Mouse (Mus musculus) Patski (cell line): ENCODE data around the gene Phc1. TPM values are rescaled to one million over a fixed set of nuclear protein-coding genes. Genes with fewer than 3 reads are reported as not detected.

Experiments used
- ATAC-seq: fragments of 100-300 bp; one replicate; pipeline ENCODE4 v1.8.0; 2021
- CTCF ChIA-PET: fragments of 350-600 bp; sonication (Branson Sonifier 250); formaldehyde crosslinking; loops from one replicate; lab custom pipeline; 2022; ENCODE audit warnings: inconsistent platforms; lab: Charles Lee
- POLR2A ChIA-PET: fragments of 350-600 bp; sonication (Branson Sonifier 250); formaldehyde crosslinking; loops from one replicate; lab custom pipeline; 2022; ENCODE audit warnings: antibody characterized with exemption, inconsistent platforms; lab: Charles Lee
- DNase-seq: peaks from one replicate; pipeline ENCODE4 v3.0.0-alpha.2; 2011; ENCODE audit warnings: low read depth, low spot score
- H3K27me3 ChIP-seq: fragments of 371-371 bp; one replicate; pipeline ENCODE4 v1.5.1; 2021
- CTCF ChIP-seq: fragments of 100-300 bp; IDR thresholded peaks from one replicate; pipeline ENCODE4 v1.5.1; 2021
- in situ Hi-C: fragments of 300-500 bp; cut with MboI; formaldehyde crosslinking; loops from 3 replicates; pipeline ENCODE4 v1.11.1; 2018; ENCODE audit warnings: low pct_unique_long_range_greater_than_20kb, mixed read lengths
- polyA plus RNA-seq: library from polyadenylated mRNA; unstranded; gene quantifications from one replicate; pipeline ENCODE4 v1.2.3, GENCODE M21; 2021

Gene Phc1
- polyA plus RNA-seq, 1 experiment from 2014 or later, result 41.7 TPM

- ATAC-seq (no peak), DNase-seq (no peak)
- POLR2A ChIA-PET, result no interaction called here
- no peak for TF ChIP-seq CTCF
- H3K27me3 ChIP-seq, result peaks cover 7% of the 10 kb centered on the region
- CTCF ChIA-PET, result no interaction called here
- in situ Hi-C loops, result no loop called here
Observed at GRCm38 (mm10) chr6:122289313-122289712, 51.0 kb downstream of the Phc1 start.

- in situ Hi-C loops, result no loop called here
- no peak for DNase-seq
- ChIA-PET POLR2A (no interaction called here), CTCF (no interaction called here)
- peaks cover 6% of the 10 kb centered on the region for H3K27me3 ChIP-seq
- ATAC-seq, result no peak
- TF ChIP-seq CTCF, result peak; percentile 13
Observed at GRCm38 (mm10) chr6:122288263-122288662, 52.1 kb downstream of the Phc1 start.

- in situ Hi-C loops, result no loop called here
- no peak for TF ChIP-seq CTCF
Observed at GRCm38 (mm10) chr6:122284823-122285222, 55.5 kb downstream of the Phc1 start.

GRCm38 (mm10) chr6:122284304-122284703 is 56.1 kb downstream of the Phc1 start:
- H3K27me3 ChIP-seq, result peaks cover 18% of the 10 kb centered on the region
- in situ Hi-C loops, result no loop called here
- TF ChIP-seq CTCF, result no peak
- ATAC-seq (no peak), DNase-seq (no peak)
- POLR2A ChIA-PET, result no interaction called here
- CTCF ChIA-PET, result no interaction called here

More at GRCm38 (mm10) chr6:122284823-122285222, 55.5 kb downstream of the Phc1 start:
- ATAC-seq (no peak), DNase-seq (no peak)
- H3K27me3 ChIP-seq, result peaks cover 18% of the 10 kb centered on the region
- POLR2A ChIA-PET, result no interaction called here
- CTCF ChIA-PET, result no interaction called here

- in situ Hi-C loops, result no loop called here
- ChIA-PET CTCF (no interaction called here), POLR2A (no interaction called here)
- H3K27me3 ChIP-seq, result peaks cover 20% of the 10 kb centered on the region
- DNase-seq (no peak), ATAC-seq (no peak)
- TF ChIP-seq CTCF, result no peak
Observed at GRCm38 (mm10) chr6:122283429-122283828, 56.9 kb downstream of the Phc1 start.

GRCm38 (mm10) chr6:122282782-122283181 is 57.6 kb downstream of the Phc1 start, which contains the start of gene Klrg1:
Gene Klrg1, minus strand, starts transcription at chr6:122282882.
- no peak for TF ChIP-seq CTCF
- H3K27me3 ChIP-seq, result peaks cover 26% of the 10 kb centered on the region
- in situ Hi-C loops, result no loop called here
- ChIA-PET POLR2A (no interaction called here), CTCF (no interaction called here)
- no peak for DNase-seq
- no peak for ATAC-seq

GRCm38 (mm10) chr6:122276565-122276964 is 63.8 kb downstream of the Phc1 start:
- POLR2A ChIA-PET, result no interaction called here
- CTCF ChIA-PET, result interaction anchor here (1.2 kb wide), 1 partner anchor 18 kb away, joined by 4 read pairs; no protein-coding TSS in a partner anchor
- ATAC-seq (no peak), DNase-seq (no peak)
- no peak for TF ChIP-seq CTCF
- in situ Hi-C loops, result no loop called here
- peaks cover 28% of the 10 kb centered on the region for H3K27me3 ChIP-seq

GRCm38 (mm10) chr6:122274546-122274945 is 65.8 kb downstream of the Phc1 start:
- DNase-seq, result no peak
- in situ Hi-C loops, result no loop called here
- ChIA-PET POLR2A (interaction anchor here (0.7 kb wide), 1 partner anchor 1790 kb away, joined by 4 read pairs; no protein-coding TSS in a partner anchor), CTCF (interaction anchor here (1.3 kb wide), 1 partner anchor 17 kb away, joined by 3 read pairs; no protein-coding TSS in a partner anchor)
- peaks cover 23% of the 10 kb centered on the region for H3K27me3 ChIP-seq
- ATAC-seq, result no peak
- no peak for TF ChIP-seq CTCF

- in situ Hi-C loops, result no loop called here
- POLR2A ChIA-PET, result no interaction called here
Observed at GRCm38 (mm10) chr6:122270152-122270551, 70.2 kb downstream of the Phc1 start.

GRCm38 (mm10) chr6:122269170-122269569 is 71.2 kb downstream of the Phc1 start:
- no peak for DNase-seq
- in situ Hi-C loops, result no loop called here
- no peak for TF ChIP-seq CTCF
- CTCF ChIA-PET, result interaction anchor here (0.7 kb wide), 1 partner anchor 9 kb away, joined by 3 read pairs; no protein-coding TSS in a partner anchor
- POLR2A ChIA-PET, result no interaction called here
- ATAC-seq, result no peak
- H3K27me3 ChIP-seq, result peaks cover 12% of the 10 kb centered on the region

More at GRCm38 (mm10) chr6:122270152-122270551, 70.2 kb downstream of the Phc1 start:
- no peak for ATAC-seq
- peaks cover 12% of the 10 kb centered on the region for H3K27me3 ChIP-seq
- CTCF ChIA-PET, result no interaction called here
- no peak for TF ChIP-seq CTCF
- DNase-seq, result no peak

GRCm38 (mm10) chr6:122268561-122268960 is 71.8 kb downstream of the Phc1 start:
- POLR2A ChIA-PET, result no interaction called here
- ATAC-seq (no peak), DNase-seq (no peak)
- no peak for TF ChIP-seq CTCF
- in situ Hi-C loops, result no loop called here
- CTCF ChIA-PET, result interaction anchor here (0.7 kb wide), 1 partner anchor 10 kb away, joined by 3 read pairs; no protein-coding TSS in a partner anchor
- peaks cover 12% of the 10 kb centered on the region for H3K27me3 ChIP-seq

Other genes starting within 250 kb of the Phc1 start
- gene Klrg1, start 57.7 kb downstream of the Phc1 start, polyA plus RNA-seq, result not detected
- 187 TPM for gene M6pr, start 31.8 kb downstream of the Phc1 start, polyA plus RNA-seq
- not detected for gene Rimklb, start 158.2 kb upstream of the Phc1 start, polyA plus RNA-seq
- not detected for gene Mfap5, start 165.3 kb upstream of the Phc1 start, polyA plus RNA-seq
- not detected for gene Aicda, start 213.2 kb upstream of the Phc1 start, polyA plus RNA-seq